Mouse (Mus musculus): Measurements from ENCODE around the gene Pnpla5.

- TF ChIP-seq CTCF (IDR thresholded peaks at IDR 0.05; ENCODE audit: insufficient read depth, low read depth, low read length) (no peak), POLR2A (IDR thresholded peaks at IDR 0.05; ENCODE audit: insufficient read depth, low read depth, low read length) (no peak)
These were observed 45.5 kb upstream of the Pnpla5 start for GRCm38 (mm10) chr15:84168170-84169161.
